Mouse (Mus musculus) thymus, adult 2 months (tissue): Measurements from ENCODE around the gene Fam228a. TPM values are rescaled to one million over a fixed set of nuclear protein-coding genes. Genes with fewer than 3 reads are reported as not detected.
"Not testable (repeated sequence)": the region's sequence is repeated elsewhere in the genome, so short reads cannot be mapped to it uniquely, and the experiment has no call there.

Experiments used
- DNase-seq: peaks from one replicate; pipeline ENCODE4 v3.0.0; 2021
- H3K27ac ChIP-seq: fragments of 200-500 bp; 2 replicates; pipeline ENCODE4 v1.5.1; 2012; ENCODE audit warnings: low read length, control low read depth; ENCODE audit not compliant: control insufficient read depth, insufficient read depth
- H3K27me3 ChIP-seq: fragments of 200-500 bp; 2 replicates; pipeline ENCODE4 v1.6.1; 2012; ENCODE audit warnings: mild to moderate bottlenecking, low read length, moderate library complexity, mixed read lengths; ENCODE audit not compliant: control insufficient read depth, insufficient read depth
- H3K36me3 ChIP-seq: fragments of 200-500 bp; 2 replicates; pipeline ENCODE4 v1.6.1; 2012; ENCODE audit warnings: mild to moderate bottlenecking, low read length, moderate library complexity; ENCODE audit not compliant: control insufficient read depth, insufficient read depth
- H3K4me1 ChIP-seq: fragments of 200-500 bp; replicated peaks from 2 replicates; pipeline ENCODE4 v1.6.1; 2012; ENCODE audit warnings: low read length; ENCODE audit not compliant: control insufficient read depth, insufficient read depth
- H3K4me3 ChIP-seq: fragments of 200-500 bp; 2 replicates; pipeline ENCODE4 v1.5.1; 2012; ENCODE audit warnings: mild to moderate bottlenecking, low read length, control low read depth, moderate library complexity; ENCODE audit not compliant: control insufficient read depth, insufficient read depth
- CTCF ChIP-seq: fragments of 200-500 bp; IDR thresholded peaks from 2 replicates; pipeline ENCODE4 v1.5.1; 2012; ENCODE audit warnings: mild to moderate bottlenecking, control low read depth, low read length, moderate library complexity, borderline replicate concordance; ENCODE audit not compliant: control insufficient read depth, poor library complexity, insufficient read depth; ENCODE audit errors: extremely low read depth
- POLR2A ChIP-seq: fragments of 200-500 bp; IDR thresholded peaks from 2 replicates; pipeline ENCODE4 v1.6.1; 2012; ENCODE audit warnings: mild to moderate bottlenecking, low read length, control low read depth, moderate library complexity; ENCODE audit not compliant: control insufficient read depth, poor library complexity, insufficient read depth; ENCODE audit errors: extremely low read depth
- WGBS: fragments of 180-500 bp; shearing (Covaris S2); methylation state at CpG from one replicate; pipeline ENCODE4 v1.1.7; 2018; 5-methylcytosine and 5-hydroxymethylcytosine counted together
- polyA plus RNA-seq: library from polyadenylated mRNA; depleted of rRNA; stranded (reverse); fragments of >200 nt; gene quantifications from 2 replicates; pipeline ENCODE4 v1.2.3, GENCODE M21; 2012

The Fam228a gene
- polyA plus RNA-seq, 1 experiment = 0.32 TPM

DNA sequence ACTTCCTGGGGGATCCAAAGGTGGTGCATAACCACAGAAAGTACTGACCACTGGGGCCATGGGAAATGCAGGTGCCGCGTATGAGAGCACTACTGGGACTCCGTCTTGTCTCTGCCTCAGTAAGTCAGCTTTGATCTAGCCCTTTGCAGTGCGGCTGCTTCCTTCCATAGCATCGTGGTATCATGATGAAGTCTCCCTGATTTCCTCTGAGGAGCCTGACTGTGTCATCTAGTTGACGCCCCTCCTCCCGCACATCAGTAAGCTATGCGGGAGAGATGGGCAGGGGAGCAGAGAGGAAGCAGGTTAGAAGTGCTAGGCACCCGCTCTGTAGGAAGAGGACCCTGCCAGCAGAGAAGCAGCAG is 37.3 kb upstream of the Fam228a start:
- TF ChIP-seq POLR2A (no peak), CTCF (no peak)
- 19% methylated on average over 9 of the region's 9 CpGs for whole genome bisulfite sequencing

GRCm38 (mm10) chr12:4774895-4775587 is 36.8 kb upstream of the Fam228a start:
- TF ChIP-seq POLR2A = no peak
- TF ChIP-seq CTCF = no peak
- no peak overlapping the region for H3K4me3 ChIP-seq
- no peak for DNase-seq
- WGBS = 61% methylated on average over 8 of the region's 8 CpGs
- no peaks in the 10 kb centered on the region for H3K36me3 ChIP-seq
- no peaks in the 10 kb centered on the region for H3K27me3 ChIP-seq
- no peak overlapping the region for H3K27ac ChIP-seq
- peaks cover 8% of the 10 kb centered on the region for H3K4me1 ChIP-seq

More for the DNA sequence above, 37.3 kb upstream of the Fam228a start:
- no peak overlapping the region for H3K27ac ChIP-seq
- H3K4me3 ChIP-seq = no peak overlapping the region
- peak; percentile 34 for DNase-seq
- H3K4me1 ChIP-seq = peaks cover 8% of the 10 kb centered on the region
- H3K36me3 ChIP-seq = no peaks in the 10 kb centered on the region
- no peaks in the 10 kb centered on the region for H3K27me3 ChIP-seq

GRCm38 (mm10) chr12:4769333-4769723 is 31.1 kb upstream of the Fam228a start:
- no peak for DNase-seq
- Histone ChIP-seq H3K4me1 (peaks cover 4% of the 10 kb centered on the region), H3K4me3 (peak overlapping the region; percentile 91), H3K27ac (no peak overlapping the region), H3K27me3 (no peaks in the 10 kb centered on the region), H3K36me3 (no peaks in the 10 kb centered on the region)
- WGBS = 25% methylated on average over 13 of the region's 13 CpGs
- TF ChIP-seq POLR2A = peak; percentile 6; the same call in 1 of the 2 replicates
- TF ChIP-seq CTCF = no peak

DNA sequence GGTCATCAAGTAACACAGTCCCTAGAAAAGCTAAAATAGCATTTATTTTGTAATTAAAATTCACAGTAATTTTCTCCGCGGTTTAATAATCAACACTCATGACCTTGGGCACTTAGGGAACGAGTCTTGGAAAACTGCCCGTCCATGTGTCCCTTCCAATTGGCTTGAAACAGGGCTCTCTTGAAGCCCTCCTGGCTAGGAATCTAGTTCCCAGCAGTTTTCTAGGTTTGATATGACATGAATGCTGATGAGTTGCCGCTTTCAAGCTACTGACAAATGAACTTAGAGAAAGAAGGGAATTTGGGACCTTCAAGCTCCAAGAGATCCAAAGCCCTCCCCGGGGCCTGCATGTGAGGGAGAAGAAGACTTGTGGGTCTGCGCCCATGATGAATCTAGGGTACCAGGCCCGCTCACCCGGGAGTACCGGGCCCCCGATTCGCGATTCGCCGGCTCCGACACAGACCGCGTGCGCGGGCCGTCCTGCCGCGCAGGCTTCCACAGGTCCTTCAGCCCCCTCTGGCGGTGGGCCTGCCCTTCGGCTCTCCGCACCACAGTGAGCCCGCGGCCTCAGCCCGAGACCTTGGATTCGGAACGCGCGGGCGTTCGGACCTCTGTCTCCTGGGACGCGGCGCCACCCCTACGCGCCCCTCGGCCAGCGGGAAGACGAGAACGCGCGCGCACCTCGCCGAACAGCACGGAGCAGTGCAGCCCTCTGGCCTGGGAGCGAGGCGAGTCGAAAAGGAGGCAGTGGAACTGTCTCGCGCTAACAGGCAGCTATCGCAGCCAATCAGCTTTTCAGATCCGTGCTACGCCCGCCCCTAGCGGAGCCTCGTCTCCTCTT is 30.5 kb upstream of the Fam228a start, which contains the start of the genes Pfn4 and Fam228b:
TSS of gene Pfn4 (plus strand) at position 531 of the 841 bp plus-strand sequence.
TSS of gene Fam228b (minus strand) at position 776 of the 841 bp plus-strand sequence.
- Histone ChIP-seq H3K4me1 (peaks cover 4% of the 10 kb centered on the region), H3K36me3 (no peaks in the 10 kb centered on the region), H3K27ac (no peak within 1 kb of the TSS), H3K27me3 (no peaks in the 10 kb centered on the region), H3K4me3 (peak within 1 kb of the TSS; percentile 91)
- DNase-seq = peak; percentile 98
- TF ChIP-seq POLR2A = peak; percentile 55
- TF ChIP-seq CTCF = peak; percentile 98
- 6% methylated on average over 61 of the region's 61 CpGs for WGBS

- Histone ChIP-seq H3K4me3 (no peak overlapping the region), H3K4me1 (no peaks in the 10 kb centered on the region), H3K27ac (no peak overlapping the region), H3K27me3 (no peaks in the 10 kb centered on the region), H3K36me3 (no peaks in the 10 kb centered on the region)
- WGBS = 92% methylated on average over 1 of the region's 1 CpGs
- TF ChIP-seq CTCF = no peak
- no peak for TF ChIP-seq POLR2A
- no peak for DNase-seq
Observed at GRCm38 (mm10) chr12:4757060-4757459, 18.8 kb upstream of the Fam228a start.

- H3K4me3 ChIP-seq, DNase-seq, H3K27ac ChIP-seq, H3K36me3 ChIP-seq, H3K27me3 ChIP-seq, H3K4me1 ChIP-seq: not testable (repeated sequence)
- WGBS = 96% methylated on average over 4 of the region's 4 CpGs
Observed at GRCm38 (mm10) chr12:4754451-4754850, 16.2 kb upstream of the Fam228a start.
